Mouse (Mus musculus) mouse trophoblast stem cell (cell line): ENCODE results near the gene Nrn1l.

Source experiments
- in situ Hi-C, 2 experiments: fragments of 300-500 bp; cut with MseI, MboI; formaldehyde crosslinking; loops; 2 replicates in 1 of 2; 3 replicates in 1 of 2; pipeline ENCODE4 v1.15.1; 2025

Gene Nrn1l

DNA sequence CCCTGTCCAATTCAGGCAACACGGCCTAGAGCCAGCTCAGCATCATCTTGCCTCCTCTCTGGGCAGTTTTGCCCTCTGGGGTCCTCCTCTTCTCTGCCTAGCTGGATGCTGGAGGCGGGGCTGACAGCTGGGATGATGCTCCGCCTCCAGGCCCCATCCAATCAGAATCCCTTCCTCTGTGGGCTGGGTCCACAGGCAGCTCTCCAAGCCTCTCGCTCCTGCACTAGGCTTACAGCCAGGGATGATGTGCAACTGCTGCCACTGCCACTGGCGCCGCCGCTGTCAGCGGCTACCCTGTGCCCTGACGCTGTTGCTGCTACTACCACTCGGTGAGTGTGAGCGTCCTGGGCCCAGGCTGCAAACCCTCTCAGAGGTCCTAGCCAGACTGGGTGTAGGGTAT, at the start of gene Nrn1l:
Gene Nrn1l (plus strand): TSS at position 229 of the 400 bp plus-strand sequence.
- in situ Hi-C loops, result no loop called here

DNA sequence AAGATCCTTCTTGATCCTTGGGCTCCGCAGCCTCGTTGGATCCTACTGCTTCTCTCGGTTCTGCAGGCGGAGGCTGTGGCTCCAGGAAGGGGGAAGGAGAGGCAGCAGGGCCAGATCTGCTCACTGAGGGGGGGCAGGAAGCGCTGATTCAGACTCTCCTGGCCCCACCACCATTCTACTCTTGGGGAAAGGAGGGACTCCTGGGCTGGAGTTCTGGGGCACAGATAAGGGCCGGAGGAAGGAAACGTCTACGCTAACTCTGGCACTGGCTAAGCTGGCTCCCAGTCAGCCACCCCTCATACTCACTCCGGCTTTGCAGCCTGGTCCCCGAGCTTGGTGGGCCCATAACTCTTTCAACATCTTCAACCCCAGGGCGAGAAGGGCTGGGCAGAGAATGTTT, 46.7 kb upstream of the Nrn1l start:
- in situ Hi-C loops, result no loop called here

DNA sequence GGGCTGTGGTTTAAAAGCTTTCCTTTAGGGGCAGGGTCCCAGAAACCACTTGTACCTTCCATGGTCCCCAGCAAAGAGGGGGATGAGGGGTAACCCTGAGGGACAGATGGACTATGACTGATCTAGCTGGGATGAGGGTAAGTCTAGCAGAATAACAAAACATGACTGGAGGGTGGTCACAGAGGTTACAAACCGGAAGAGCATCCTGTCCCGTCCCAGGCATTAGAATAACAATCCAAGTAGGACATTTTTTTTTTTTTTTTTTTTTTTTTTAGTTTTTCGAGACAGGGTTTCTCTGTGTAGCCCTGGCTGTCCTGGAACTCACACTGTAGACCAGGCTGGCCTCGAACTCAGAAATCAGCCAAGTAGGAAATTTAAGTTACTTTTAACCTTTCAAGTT, 43.4 kb upstream of the Nrn1l start:
- in situ Hi-C loops, result no loop called here

DNA sequence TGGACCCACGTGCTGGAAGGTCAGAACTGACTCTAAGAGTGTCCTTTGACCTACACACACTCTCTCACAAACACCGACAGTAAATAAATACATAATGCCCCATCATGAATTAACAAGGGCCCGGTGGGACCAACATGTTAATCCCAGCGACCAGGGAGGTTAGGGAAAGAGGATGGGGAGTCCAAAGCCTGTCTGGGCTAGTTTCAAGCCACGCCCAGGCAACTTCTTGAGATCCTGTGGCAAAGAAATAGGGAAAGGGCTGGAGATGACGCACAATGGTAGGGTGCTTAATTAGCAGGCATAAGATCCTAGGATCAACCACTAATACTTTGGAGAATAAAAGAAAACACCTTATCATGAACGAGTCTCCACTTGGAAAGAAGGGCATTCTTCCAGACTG, 42.8 kb upstream of the Nrn1l start:
- in situ Hi-C loops, result no loop called here

DNA sequence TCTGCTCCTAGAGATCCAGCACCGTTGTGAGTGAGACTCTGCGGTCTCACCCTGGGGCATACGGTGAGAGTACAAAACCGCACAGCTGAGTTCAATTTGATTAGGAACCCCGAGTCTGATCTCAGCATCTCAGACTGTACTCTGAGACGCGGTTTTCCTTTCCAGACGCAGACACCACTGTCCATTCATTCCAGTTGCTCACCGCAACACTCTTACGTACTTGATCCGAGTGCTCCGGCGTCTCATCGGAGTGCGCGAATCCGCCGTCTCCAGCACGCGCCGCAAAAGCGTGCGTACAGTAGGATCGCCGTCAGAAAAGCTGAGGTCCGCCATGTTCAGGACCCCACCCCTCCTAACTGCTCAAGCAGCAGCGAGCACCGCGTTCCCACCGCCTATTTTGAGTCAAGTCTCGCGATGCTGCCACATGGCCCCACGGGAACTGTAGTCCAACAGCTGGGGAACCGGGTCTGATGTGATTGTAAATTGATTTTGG, 41.7 kb upstream of the Nrn1l start:
- in situ Hi-C loops, result no loop called here

- in situ Hi-C loops, result no loop called here
These were observed 41.1 kb upstream of the Nrn1l start for GRCm38 (mm10) chr8:105852146-105852729.

DNA sequence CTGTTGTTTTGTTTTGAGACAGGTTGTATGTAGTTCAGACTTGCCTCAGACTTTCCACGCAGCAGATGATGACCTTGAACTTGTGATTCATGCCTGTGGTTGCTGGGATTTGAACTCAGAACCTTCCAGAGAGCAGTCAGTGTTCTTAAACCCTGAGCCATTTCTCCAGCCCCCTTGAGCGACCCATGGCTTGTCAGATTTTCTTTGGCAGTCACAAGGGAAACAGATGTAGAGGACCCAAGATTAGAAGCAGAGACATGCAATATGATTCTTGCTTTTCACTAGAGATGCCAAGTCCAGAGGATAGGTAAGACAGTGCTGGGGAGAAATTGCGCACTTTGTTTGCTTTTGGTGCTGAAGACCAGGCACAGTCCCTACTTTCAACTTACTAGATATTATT, 40.2 kb upstream of the Nrn1l start, which contains the start of gene Cenpt:
Gene Cenpt (minus strand): TSS at position 101 of the 400 bp plus-strand sequence.
- in situ Hi-C loops, result no loop called here

DNA sequence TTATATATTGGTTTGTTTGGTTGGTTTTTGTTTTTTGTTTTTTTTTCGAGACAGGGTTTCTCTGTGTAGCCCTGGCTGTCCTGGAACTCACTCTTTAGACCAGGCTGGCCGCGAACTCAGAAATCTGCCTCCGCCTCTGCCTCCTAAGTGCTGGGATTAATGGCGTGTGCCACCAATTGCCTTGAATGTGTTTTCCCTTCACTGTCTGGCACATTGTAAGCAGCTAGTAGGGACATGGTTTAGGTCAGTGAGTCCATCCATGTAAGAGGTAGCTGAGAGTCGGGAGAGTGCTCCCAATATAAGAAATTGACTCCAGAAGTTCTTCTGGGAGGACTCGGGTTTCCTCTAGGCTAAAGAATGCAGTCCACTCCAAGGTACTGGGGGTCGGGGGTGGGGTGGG, 39.1 kb upstream of the Nrn1l start:
- in situ Hi-C loops, result no loop called here

DNA sequence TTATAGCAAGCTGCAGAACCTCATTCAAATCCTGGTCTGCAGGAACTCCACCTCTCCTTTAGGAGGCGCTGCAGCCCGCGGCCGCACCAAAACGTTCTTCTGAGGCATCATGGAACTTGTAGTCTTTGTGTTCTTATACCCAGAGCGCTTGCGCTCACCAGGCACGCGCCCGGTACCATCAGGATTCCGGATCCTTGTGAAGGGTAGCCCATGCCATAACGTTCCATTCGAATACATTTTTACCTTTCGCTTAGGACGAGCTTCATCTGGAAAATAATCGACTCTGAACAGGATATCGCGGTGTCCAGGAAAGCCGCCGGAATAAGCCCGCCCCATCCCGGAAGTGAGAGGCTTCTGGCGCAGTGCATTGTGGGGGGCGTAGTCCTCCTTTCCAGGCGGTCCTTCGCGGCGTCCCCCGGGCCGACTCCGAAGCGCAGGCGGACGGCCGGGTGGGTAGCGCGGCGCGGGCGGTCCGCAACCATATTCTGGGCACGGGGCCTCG, 38.6 kb upstream of the Nrn1l start, which contains the start of gene Thap11:
Gene Thap11 (plus strand): TSS at position 418 of the 502 bp plus-strand sequence.
- in situ Hi-C loops, result no loop called here

DNA sequence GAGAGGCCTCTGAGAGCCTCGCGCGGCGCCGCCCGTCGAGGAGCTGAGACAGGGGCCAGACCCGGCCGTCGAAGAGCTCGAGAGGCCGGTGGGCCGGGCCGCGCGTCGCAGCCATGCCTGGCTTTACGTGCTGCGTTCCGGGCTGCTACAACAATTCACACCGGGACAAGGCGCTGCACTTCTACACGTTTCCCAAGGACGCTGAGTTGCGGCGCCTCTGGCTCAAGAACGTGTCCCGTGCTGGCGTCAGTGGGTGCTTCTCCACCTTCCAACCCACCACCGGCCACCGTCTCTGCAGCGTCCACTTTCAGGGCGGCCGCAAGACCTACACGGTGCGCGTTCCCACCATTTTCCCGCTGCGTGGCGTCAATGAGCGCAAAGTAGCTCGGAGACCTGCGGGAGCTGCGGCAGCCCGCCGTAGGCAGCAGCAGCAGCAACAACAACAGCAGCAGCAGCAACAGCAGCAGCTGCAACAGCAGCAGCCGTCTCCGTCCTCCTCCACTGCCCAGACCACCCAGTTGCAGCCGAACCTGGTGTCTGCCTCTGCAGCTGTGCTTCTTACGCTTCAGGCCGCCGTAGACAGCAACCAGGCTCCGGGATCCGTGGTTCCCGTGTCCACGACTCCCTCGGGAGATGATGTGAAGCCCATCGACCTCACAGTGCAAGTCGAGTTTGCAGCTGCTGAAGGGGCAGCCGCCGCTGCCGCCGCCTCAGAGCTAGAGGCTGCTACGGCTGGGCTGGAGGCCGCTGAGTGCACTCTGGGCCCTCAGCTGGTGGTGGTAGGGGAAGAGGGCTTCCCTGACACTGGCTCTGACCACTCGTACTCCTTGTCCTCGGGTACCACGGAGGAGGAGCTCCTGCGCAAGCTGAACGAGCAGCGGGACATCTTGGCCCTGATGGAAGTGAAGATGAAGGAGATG, 37.9 kb upstream of the Nrn1l start:
- in situ Hi-C loops, result no loop called here

DNA sequence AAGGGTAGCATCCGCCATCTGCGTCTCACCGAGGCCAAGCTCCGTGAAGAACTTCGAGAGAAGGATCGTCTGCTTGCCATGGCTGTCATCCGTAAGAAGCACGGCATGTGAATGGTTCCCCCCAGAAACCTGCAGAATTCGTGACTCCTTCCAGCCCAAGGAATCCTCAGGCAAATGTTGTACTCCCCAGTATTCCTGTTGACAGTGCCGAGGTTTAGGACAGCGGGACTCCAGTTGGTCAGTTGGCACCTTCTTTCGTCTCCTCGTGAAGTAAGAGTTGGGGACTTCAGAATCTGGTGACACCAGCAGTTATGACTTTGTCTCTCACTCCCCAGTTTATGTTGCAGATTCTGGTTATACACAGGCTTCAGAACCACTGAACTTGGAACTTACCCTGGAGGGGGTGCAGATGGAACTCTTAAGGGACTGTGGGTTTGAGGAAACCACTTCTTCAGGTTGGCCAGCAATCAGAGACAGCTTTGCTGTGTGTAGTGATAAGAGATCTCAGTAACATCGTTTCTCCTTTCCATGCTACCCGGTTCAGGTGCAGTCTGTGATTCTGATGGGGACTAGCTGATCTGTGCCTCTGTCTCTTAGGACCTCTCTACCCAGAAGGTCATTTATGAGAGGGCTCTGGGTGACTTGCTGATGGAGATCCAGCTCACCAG, 37.1 kb upstream of the Nrn1l start:
- in situ Hi-C loops, result no loop called here

DNA sequence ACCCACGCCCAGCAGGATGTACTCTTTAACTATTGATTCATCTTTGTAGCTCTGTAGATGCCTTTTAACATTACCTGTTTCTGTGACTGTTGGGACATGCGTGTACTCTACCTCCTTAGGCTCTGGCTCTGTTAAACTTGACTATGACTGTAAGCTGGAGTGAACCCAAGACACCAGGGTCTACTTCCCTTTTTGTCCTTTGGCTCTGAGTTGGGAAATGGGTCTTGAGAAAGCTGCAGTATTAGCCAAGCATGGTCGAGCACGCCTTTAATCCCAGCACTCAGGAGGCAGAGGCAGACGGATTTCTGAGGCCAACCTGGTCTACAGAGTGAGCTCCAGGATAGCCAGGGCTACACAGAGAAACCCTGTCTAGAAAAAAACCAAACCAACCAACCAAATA, 34.9 kb upstream of the Nrn1l start:
- in situ Hi-C loops, result no loop called here

- in situ Hi-C loops, result no loop called here
These were observed 34.1 kb upstream of the Nrn1l start for GRCm38 (mm10) chr8:105859314-105859713.

GRCm38 (mm10) chr8:105860143-105860981, 33.0 kb upstream of the Nrn1l start, which contains the start of gene Nutf2:
Gene Nutf2 (plus strand): TSS chr8:105860580.
- in situ Hi-C loops, result no loop called here

GRCm38 (mm10) chr8:105861951-105862350, 31.4 kb upstream of the Nrn1l start:
- in situ Hi-C loops, result no loop called here

DNA sequence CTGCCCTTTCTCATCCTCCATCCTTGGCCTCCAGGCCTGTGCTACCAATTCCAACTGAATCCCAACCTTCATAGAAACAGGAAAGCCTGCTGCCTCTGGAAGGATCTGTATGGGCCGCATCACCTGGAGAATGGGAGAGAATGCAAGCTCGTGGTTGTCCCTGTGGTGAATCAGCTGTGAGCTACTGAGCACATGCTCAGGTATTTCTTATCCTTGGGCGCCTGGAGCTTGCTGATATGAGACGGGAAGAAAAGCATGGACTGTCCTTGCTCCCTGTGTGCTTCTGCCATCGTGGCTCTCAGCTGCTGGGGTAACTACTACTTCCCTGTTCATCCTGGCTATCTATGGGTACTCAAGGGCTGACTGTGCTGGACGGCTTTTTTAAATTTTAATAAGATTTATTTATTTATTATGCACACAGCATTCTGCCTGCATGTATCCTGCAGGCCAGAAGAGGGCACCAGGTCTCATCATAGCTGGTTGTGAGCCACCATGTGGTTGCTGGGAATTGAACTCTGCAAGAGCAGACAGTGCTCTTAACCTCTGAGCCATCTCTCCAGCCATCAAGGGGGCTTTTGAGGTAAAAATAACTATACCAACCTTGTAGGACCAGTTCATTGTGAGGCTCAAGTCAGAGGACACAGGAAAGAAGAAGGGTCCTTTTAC, 26.9 kb upstream of the Nrn1l start:
- in situ Hi-C loops, result no loop called here

DNA sequence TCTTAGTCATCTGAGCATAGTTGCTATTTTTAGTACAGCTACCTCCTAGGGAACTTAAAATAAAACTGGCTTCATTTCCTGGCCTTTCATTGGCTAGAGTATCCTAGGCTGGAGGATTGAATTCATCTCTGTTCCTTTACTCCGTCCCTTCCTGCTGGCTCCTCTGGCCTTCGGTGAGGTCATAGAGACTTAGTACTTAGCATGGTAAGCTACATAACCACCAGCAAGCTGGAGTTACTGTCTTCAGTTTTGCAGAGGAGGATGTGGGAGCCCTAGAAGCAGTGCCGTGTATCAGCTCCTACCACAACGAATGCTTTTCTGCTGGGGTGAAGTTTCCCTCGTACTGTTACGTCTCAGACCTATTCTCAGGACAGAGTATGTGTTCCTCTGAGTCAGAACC, 19.1 kb upstream of the Nrn1l start:
- in situ Hi-C loops, result no loop called here

GRCm38 (mm10) chr8:105880754-105881520, 12.4 kb upstream of the Nrn1l start, which contains the start of gene Edc4:
Gene Edc4 (plus strand): TSS chr8:105880881.
- in situ Hi-C loops, result no loop called here

DNA sequence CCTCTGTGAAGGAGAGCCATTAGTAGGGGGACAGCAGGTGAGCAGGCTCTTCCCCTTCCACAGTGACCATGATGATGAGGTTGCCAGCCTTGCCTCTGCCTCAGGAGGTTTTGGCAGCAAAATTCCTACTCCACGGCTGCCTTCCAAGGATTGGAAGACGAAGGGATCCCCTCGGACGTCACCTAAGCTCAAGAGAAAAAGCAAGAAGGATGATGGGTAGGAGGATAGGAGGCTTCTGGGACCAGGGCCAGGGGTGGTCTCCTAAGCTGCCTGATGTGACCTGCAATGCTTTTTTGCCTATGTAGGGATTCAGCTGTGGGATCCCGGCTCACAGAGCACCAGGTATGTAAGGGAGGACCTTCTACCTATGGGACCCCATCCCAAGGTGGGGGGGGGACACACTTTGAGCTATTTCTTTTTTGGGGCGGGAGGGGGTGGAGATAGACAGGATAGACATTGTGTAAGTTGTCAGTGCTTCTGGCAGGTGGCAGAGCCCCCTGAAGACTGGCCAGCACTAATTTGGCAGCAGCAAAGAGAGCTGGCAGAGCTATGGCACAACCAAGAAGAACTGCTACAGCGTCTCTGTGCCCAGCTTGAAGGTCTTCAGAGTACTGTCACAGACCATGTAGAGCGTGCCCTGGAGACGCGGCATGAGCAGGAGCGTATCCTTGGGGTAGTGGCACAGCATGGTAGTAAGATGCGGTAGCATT, 3.5 kb upstream of the Nrn1l start:
- in situ Hi-C loops, result no loop called here
